Mouse (Mus musculus) spleen, adult 2 months (tissue): ENCODE measurements at regions not wholly inside any gene's neighbourhood (a gene's known extent, or its start where the extent isn't known, plus 50 kb on each side); places are given as distances from the start of the nearest gene placed in this dataset.

Experiments
- CTCF ChIP-seq: fragments of 200-500 bp; IDR thresholded peaks from 2 replicates; pipeline ENCODE4 v1.5.1; 2011; ENCODE audit warnings: mild to moderate bottlenecking, inconsistent platforms; ENCODE audit not compliant: insufficient read depth, insufficient read length, insufficient replicate concordance; ENCODE audit errors: extremely low read depth
- POLR2A ChIP-seq: fragments of 200-500 bp; IDR thresholded peaks from 2 replicates; pipeline ENCODE4 v1.6.1; 2011; ENCODE audit warnings: low read depth, low read length, inconsistent platforms

DNA sequence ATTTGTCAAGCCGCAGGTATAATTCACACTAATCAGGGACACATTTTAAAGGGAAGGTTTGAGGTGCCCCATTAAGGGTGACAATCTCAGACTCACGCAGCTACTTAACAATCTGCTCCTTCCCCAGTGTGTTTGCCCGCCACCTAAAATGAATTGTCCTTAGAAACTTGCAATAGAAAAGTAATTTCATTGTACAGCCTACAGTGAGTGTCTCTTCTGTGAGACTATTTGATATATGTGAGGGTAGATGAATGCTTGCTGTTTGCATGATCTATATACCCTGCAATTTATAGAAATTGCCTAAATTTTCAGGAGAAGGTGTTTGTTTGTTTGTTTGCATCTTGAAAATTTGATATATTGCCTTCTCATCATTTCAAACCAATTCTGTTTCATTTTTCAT lies 135.1 kb upstream of the Ogfrl1 start:
- no peak for TF ChIP-seq CTCF
- TF ChIP-seq POLR2A: no peak
